Mouse (Mus musculus): ENCODE measurements around the gene Kcna2.

DNA sequence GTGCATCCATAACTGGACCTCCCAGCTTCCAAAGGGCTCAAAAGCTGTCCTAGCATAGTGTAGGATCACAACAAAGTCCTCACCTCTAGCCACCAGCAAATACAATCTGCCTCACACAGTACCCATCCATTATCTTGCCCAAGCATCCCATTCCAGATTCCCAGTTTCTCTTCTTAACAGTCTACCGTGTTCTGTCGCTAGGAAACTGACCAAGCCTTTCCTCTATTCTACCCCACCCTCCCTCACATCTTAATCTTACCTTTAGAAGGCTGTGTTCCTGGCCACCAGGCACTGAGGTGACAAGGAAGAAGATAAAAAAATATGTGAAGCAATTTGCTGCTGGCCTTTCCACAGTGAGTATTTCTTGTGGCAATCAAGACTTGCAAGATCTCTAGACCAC lies 14.8 kb downstream of the Kcna2 start:
- TF ChIP-seq CTCF (IDR thresholded peaks at IDR 0.05; ENCODE audit: insufficient read depth, low read depth, low read length) = no peak
- TF ChIP-seq POLR2A (IDR thresholded peaks at IDR 0.05; ENCODE audit: insufficient read depth, low read depth, low read length) = no peak

Data from olfactory bulb, adult 2 months (tissue).